Mouse (Mus musculus): ENCODE measurements around the gene Pcsk7. TPM values are rescaled to one million over a fixed set of nuclear protein-coding genes. Genes with fewer than 3 reads are reported as not detected.

The Pcsk7 gene
- polyA plus RNA-seq (2016; fragmentation: Nextera tagmentation; extraction: Ambion mirVana), result 18.5 and 22.1 TPM in 2 replicates

DNA sequence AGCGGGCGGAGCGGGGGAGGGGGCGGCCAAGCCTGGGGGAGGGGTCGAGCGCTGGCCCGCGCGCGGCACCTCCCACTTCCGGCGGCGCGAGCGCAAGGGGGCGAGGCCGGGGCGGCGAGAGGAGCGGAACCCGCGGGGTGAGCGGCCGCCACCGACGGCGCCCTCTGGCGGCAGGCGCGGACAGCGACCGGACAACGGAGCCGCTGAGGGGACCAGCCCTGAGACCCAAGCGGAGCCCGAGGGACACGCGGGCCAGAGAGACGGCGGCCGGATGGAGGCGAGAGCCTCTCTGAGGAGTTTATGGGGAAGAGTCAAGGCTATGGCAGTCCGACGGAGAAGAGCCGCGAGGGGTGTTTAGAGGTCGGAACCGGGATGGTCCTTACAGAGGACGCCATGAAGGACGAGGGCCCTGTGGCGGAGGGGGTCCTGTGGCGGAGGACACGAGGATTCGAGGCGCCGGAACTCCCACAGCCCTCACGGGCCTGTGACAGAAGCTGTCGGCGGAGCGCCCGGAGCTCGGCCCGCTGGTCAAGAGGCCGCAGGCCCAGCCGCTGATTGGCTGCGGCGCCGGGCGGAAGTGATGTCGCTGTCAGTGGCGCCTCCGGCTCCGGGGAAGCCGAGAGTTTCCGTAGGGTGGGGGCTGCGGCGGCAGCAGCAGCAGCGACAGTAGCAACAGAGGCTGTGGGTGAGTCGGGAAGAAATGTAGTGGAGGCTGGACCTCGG, at the start of gene Pcsk7, which contains the start of gene Rnf214:
TSS of gene Pcsk7 (plus strand) at position 143 of the 723 bp plus-strand sequence.
TSS of gene Rnf214 (minus strand) at position 557 of the 723 bp plus-strand sequence.
- H3K27ac ChIP-seq, result peak within 1 kb of the TSS; percentile 98
- H3K27me3 ChIP-seq (ENCODE audit: insufficient read depth, poor library complexity, severe bottlenecking), result no peaks in the 10 kb centered on the region
- H3K36me3 ChIP-seq, result peaks cover 46% of the 10 kb centered on the region
- H3K4me3 ChIP-seq, result peak within 1 kb of the TSS; percentile 98
- peak; percentile 94 for DNase-seq (ENCODE audit: low spot score)
- WGBS, result under 1% methylated on average over 79 of the region's 80 CpGs
- peaks cover 26% of the 10 kb centered on the region for H3K4me1 ChIP-seq
- H3K9me3 ChIP-seq, result no peaks in the 10 kb centered on the region

DNA sequence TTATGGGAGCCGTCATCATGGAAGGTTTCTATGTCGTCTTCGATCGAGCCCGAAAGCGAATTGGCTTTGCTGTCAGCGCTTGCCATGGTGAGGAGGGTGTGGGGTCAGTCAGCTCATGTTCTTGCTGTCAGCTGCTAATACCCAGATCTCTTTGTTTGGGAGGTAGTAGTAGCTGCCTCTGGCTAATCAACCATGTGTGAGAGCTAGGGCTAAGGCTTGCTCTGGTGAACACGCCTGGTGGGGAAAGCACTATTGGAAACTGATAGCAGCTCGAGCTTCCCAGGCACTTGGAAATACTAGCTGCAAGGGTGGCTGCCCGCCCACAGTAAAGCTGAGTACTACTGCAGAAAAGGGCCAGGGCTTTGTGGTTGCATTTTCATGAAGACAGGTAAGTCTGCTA, 46.9 kb upstream of the Pcsk7 start:
- DNase-seq (ENCODE audit: low spot score), result no peak
- H3K9me3 ChIP-seq, result no peaks in the 10 kb centered on the region
- no peak overlapping the region for H3K27ac ChIP-seq
- no peaks in the 10 kb centered on the region for H3K27me3 ChIP-seq (ENCODE audit: insufficient read depth, poor library complexity, severe bottlenecking)
- 89% methylated on average over 10 of the region's 10 CpGs for WGBS
- H3K36me3 ChIP-seq, result peaks cover 92% of the 10 kb centered on the region
- H3K4me1 ChIP-seq, result no peaks in the 10 kb centered on the region
- H3K4me3 ChIP-seq, result no peak overlapping the region

DNA sequence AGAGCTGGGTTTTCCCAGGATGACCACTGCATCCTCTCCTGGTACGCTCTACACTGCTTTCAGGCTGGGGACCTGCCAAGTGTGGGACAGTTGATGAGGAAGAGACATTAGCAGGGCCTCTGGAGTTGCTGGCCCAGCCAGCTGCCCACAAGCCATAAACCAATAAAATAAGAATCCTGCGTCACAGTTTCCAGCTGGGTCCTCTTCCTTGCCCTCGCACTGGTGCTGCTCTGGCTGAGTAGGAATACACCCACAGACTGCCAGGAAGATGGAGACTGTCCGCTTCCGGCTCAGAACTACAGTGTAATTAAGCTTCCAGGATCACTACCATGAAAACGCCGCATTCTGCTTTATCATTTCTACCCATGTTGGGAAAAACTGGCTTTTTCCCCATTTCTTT, 44.5 kb upstream of the Pcsk7 start:
- WGBS, result 92% methylated on average over 7 of the region's 7 CpGs
- Histone ChIP-seq H3K27me3 (ENCODE audit: insufficient read depth, poor library complexity, severe bottlenecking) (no peaks in the 10 kb centered on the region), H3K27ac (no peak overlapping the region), H3K9me3 (no peaks in the 10 kb centered on the region), H3K4me3 (no peak overlapping the region), H3K4me1 (no peaks in the 10 kb centered on the region), H3K36me3 (peaks cover 95% of the 10 kb centered on the region)
- DNase-seq (ENCODE audit: low spot score), result no peak

DNA sequence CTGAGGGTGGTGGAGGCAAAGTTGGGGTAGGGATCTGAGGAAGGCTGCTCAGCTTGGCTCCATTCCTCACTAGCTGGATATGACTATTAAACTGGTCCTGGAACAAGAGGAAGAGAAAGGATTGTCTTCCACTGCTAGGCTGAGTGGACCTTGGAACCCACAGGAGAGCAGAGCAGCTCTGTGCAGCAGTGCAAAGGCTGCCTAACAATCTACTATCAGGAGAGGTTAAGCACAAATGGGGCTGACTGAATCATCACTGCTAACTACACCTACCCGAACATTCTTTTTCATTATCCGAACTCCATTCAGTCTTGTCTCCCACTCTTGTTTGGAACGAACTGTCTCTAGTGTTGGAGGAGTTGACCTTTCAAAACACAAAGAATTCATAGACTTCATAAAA, 37.1 kb upstream of the Pcsk7 start:
- no peak overlapping the region for H3K27ac ChIP-seq
- H3K9me3 ChIP-seq, result no peaks in the 10 kb centered on the region
- no peak overlapping the region for H3K4me3 ChIP-seq
- no peak for DNase-seq (ENCODE audit: low spot score)
- H3K4me1 ChIP-seq, result no peaks in the 10 kb centered on the region
- WGBS, result 91% methylated on average over 3 of the region's 3 CpGs
- no peaks in the 10 kb centered on the region for H3K27me3 ChIP-seq (ENCODE audit: insufficient read depth, poor library complexity, severe bottlenecking)
- H3K36me3 ChIP-seq, result peaks cover 89% of the 10 kb centered on the region

DNA sequence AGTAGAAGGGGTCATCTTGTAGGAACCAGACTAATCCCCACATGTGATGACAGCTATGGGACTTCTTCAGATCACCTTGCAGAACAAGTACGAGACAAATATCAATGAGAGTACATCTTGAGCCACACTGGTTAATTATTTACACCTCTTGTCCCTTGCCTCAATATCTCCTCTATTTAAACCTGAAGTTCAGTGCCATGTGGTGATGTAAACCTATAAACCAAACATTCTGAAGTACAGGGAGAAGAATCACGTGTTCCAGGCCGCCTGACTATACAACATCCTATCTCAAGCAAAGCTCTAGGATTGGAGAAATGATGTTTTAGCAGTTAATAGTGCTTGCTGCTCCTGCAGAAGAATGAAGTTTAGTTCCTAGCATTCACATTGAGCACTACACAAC, 36.0 kb upstream of the Pcsk7 start:
- 91% methylated on average over 3 of the region's 3 CpGs for WGBS
- Histone ChIP-seq H3K36me3 (peaks cover 83% of the 10 kb centered on the region), H3K27ac (no peak overlapping the region), H3K4me1 (no peaks in the 10 kb centered on the region), H3K27me3 (ENCODE audit: insufficient read depth, poor library complexity, severe bottlenecking) (no peaks in the 10 kb centered on the region), H3K4me3 (no peak overlapping the region), H3K9me3 (no peaks in the 10 kb centered on the region)
- DNase-seq (ENCODE audit: low spot score), result no peak

DNA sequence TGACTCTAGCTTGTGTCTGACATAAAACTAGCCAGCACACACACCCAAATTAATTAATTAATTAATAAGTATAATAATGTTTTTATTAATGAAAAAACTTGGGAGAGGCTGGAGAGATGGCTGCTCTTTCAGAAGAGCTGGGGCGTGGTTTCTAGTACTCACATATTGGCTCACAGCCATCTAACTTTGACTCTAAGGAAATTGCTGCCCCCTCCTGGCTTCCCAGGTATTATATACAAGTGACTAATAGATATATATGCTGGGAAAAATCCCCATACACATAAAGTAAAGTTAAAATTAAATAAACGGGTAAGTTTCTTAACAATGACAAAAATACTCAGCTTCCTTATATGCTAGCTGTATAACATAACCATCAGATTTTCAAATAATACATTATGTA, 28.4 kb upstream of the Pcsk7 start:
- Histone ChIP-seq H3K4me3 (no peak overlapping the region), H3K27ac (no peak overlapping the region), H3K36me3 (peaks cover 58% of the 10 kb centered on the region), H3K4me1 (no peaks in the 10 kb centered on the region), H3K9me3 (no peaks in the 10 kb centered on the region), H3K27me3 (ENCODE audit: insufficient read depth, poor library complexity, severe bottlenecking) (no peaks in the 10 kb centered on the region)
- WGBS, result 79% methylated on average over 2 of the region's 2 CpGs
- DNase-seq (ENCODE audit: low spot score), result no peak

DNA sequence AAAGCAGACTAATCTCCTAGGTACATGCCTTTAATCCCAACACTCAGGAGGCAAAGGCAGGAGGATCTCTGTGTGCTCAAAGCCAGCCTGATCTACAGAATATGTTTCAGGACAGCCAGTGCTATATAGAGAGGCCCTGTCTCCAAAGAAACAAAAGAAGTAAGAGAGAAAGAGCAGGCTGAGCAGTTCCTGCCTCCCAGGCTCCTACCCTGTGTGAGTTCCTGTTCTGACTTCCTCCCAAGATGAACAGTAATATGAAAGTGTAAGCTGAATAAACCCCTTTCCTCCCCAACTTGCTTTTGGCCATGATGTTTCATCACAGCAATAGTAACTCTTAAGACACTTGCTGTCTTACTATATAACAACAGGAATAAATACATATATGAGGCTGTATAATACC, 12.6 kb upstream of the Pcsk7 start:
- Histone ChIP-seq H3K27me3 (ENCODE audit: insufficient read depth, poor library complexity, severe bottlenecking) (no peaks in the 10 kb centered on the region), H3K27ac (no peak overlapping the region), H3K4me1 (no peaks in the 10 kb centered on the region), H3K4me3 (no peak overlapping the region), H3K9me3 (no peaks in the 10 kb centered on the region), H3K36me3 (peaks cover 89% of the 10 kb centered on the region)
- DNase-seq (ENCODE audit: low spot score), result no peak

DNA sequence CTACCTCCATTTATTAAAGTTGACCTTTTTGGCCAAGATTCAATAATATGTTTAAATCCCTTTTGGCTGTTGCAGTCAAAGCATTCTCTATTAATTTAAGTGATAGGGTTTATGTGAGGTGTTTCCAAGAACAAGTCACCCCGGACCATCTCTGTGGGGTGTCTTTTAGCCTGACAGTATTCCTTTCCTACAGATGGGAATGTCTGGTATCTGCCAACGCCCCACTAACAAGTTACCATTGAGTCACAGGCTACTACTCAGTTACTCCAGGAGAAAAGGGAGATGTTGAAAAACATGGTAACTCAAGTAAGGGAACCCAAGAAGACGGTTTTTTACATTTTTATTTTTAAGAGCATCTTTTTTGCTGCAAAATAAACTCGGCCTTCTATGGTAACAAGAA, 1.1 kb upstream of the Pcsk7 start:
- DNase-seq (ENCODE audit: low spot score), result no peak
- peaks cover 38% of the 10 kb centered on the region for H3K36me3 ChIP-seq
- WGBS, result 49% methylated on average over 4 of the region's 4 CpGs
- peaks cover 26% of the 10 kb centered on the region for H3K4me1 ChIP-seq
- no peaks in the 10 kb centered on the region for H3K27me3 ChIP-seq (ENCODE audit: insufficient read depth, poor library complexity, severe bottlenecking)
- H3K27ac ChIP-seq, result peak overlapping the region; percentile 98
- no peaks in the 10 kb centered on the region for H3K9me3 ChIP-seq
- H3K4me3 ChIP-seq, result peak overlapping the region; percentile 98

DNA sequence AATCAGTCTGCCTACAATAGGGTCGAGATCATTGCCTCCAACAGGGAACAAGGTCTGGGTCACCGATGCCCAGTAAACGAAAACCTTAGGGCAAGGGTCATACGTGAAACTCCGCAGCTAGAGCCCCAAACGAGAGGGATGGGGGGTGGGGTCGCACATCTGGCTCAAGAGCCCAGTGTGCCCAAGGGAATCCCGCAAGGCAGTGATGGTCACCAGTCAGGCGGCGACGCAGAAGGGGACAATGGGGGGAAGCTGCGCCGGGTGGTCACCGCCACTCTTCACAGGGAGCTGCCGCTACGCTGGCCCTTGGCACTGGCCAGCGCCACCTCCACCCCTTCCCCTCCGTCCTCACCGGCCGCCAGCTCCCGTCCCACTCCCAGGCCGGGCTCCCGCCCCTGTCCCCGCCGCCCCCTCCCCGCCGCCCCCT, 473 bp upstream of the Pcsk7 start:
- H3K27ac ChIP-seq, result peak overlapping the region; percentile 98
- H3K4me3 ChIP-seq, result peak overlapping the region; percentile 98
- peak; percentile 80 for DNase-seq (ENCODE audit: low spot score)
- H3K27me3 ChIP-seq (ENCODE audit: insufficient read depth, poor library complexity, severe bottlenecking), result no peaks in the 10 kb centered on the region
- peaks cover 44% of the 10 kb centered on the region for H3K36me3 ChIP-seq
- H3K4me1 ChIP-seq, result peaks cover 26% of the 10 kb centered on the region
- H3K9me3 ChIP-seq, result no peaks in the 10 kb centered on the region
- WGBS, result under 1% methylated on average over 21 of the region's 27 CpGs

DNA sequence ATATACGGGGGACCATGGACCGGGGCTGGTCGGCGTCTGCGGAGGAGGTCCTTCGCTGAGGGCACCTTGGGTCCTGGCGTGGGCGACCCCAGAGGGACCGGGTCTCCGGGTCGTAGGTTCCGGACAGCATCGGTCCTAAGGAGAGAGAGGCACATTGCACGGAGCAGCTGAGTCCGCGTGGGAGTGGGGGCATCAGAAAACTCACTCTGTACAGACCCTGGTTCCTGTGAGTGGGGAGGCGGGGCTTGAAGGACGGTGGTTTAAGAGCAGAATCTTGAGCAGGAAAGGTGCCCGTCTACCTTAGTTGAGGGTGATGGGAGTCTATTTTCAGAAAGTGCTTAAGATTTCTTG, 756 bp downstream of the Pcsk7 start:
- H3K27me3 ChIP-seq (ENCODE audit: insufficient read depth, poor library complexity, severe bottlenecking), result no peaks in the 10 kb centered on the region
- no peak for DNase-seq (ENCODE audit: low spot score)
- H3K4me3 ChIP-seq, result peak overlapping the region; percentile 98
- 1% methylated on average over 19 of the region's 19 CpGs for WGBS
- peaks cover 46% of the 10 kb centered on the region for H3K36me3 ChIP-seq
- no peaks in the 10 kb centered on the region for H3K9me3 ChIP-seq
- H3K4me1 ChIP-seq, result peaks cover 26% of the 10 kb centered on the region
- H3K27ac ChIP-seq, result peak overlapping the region; percentile 98

DNA sequence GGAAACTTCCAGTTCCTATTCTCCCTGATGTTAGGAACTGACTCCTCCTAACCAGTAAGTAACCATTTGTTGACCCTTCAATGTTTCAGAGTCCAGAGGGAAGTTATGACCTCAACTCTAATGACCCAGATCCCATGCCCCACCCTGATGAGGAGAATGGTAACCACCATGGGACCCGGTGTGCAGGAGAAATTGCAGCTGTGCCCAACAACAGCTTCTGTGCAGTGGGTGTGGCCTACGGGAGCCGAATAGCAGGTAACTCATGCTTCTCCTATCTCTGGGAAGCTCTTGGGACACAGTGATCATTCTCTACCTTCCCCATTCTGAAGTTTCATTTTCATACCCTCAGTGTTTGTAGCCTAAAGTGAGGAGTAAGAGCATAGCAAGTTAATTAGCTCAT, 4.7 kb downstream of the Pcsk7 start:
- Histone ChIP-seq H3K9me3 (no peaks in the 10 kb centered on the region), H3K4me3 (no peak overlapping the region), H3K27ac (no peak overlapping the region), H3K4me1 (peaks cover 12% of the 10 kb centered on the region), H3K36me3 (peaks cover 65% of the 10 kb centered on the region), H3K27me3 (ENCODE audit: insufficient read depth, poor library complexity, severe bottlenecking) (no peaks in the 10 kb centered on the region)
- WGBS, result 91% methylated on average over 3 of the region's 3 CpGs
- DNase-seq (ENCODE audit: low spot score), result no peak

DNA sequence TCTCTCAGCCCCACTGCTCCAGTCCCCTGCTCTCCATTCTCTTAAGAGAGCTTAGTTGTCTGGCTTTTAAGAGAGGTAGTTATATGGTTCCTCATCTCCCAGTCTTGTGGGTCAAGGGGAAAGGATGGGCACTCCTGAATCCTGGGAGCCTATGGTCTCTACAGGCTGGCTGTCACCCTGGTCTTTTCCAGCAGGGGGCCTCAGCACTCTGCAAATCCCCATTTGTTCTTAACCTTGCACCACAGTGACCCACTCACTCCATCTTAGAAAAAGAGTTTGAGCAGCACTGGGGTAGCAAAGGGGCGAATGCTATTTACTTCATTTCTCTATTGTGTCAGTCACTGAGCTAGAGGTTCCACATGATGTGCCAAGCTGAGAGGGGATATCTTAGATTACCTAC, 5.4 kb downstream of the Pcsk7 start:
- Histone ChIP-seq H3K4me1 (peaks cover 12% of the 10 kb centered on the region), H3K27ac (no peak overlapping the region), H3K27me3 (ENCODE audit: insufficient read depth, poor library complexity, severe bottlenecking) (no peaks in the 10 kb centered on the region), H3K4me3 (no peak overlapping the region), H3K36me3 (peaks cover 72% of the 10 kb centered on the region), H3K9me3 (no peaks in the 10 kb centered on the region)
- 72% methylated on average over 1 of the region's 1 CpGs for WGBS
- no peak for DNase-seq (ENCODE audit: low spot score)

DNA sequence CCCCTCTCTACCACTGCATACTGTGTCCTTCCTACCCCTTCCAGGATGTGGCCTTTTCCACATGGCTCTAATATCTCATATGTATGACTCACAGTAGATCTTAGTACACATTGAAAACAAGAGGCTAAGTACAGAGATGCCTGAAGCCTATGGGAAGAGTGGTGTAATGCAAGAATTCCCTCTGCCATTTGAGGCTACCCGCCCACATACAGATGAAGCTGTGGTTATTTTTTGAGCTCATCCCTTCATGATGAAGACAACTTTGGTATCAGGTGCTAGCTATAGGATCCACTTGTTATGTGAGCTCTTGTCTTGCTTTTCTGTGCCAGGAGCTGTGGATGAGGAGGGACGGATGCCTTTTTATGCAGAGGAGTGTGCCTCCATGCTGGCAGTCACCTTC, 9.4 kb downstream of the Pcsk7 start:
- no peaks in the 10 kb centered on the region for H3K27me3 ChIP-seq (ENCODE audit: insufficient read depth, poor library complexity, severe bottlenecking)
- no peaks in the 10 kb centered on the region for H3K9me3 ChIP-seq
- H3K36me3 ChIP-seq, result peaks cover 89% of the 10 kb centered on the region
- no peak overlapping the region for H3K4me3 ChIP-seq
- DNase-seq (ENCODE audit: low spot score), result no peak
- H3K4me1 ChIP-seq, result no peaks in the 10 kb centered on the region
- H3K27ac ChIP-seq, result no peak overlapping the region
- 88% methylated on average over 2 of the region's 2 CpGs for WGBS
